In the genomic region with DNA sequence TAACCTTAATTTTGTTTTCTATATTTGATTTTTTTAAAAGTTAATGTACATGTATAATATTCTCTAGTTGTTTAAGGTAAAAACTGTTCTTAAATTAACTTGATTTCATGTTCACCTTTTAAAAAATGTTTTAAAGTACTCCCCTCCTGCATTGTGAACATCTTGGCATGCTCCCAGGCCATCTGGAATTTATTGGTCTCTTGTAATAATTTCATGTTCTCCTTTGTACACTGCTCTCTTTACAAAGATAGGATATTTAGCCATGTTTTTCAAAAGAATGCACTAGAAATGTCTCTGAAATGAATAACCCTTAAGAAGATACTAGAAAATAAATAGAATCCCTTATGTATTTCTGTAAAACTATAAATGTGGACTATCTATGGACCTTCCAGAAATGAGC, we compare ENCODE assay signal across 8 mouse cellular contexts. TPM values are rescaled to one million over a fixed set of nuclear protein-coding genes. Genes with fewer than 3 reads are reported as not detected.
DNase-seq lines count a peak whose midpoint lies in the region; ATAC-seq and TF ChIP-seq lines count a peak whose summit lies in the region.

No protein-coding gene starts in this region.

- no peak for ATAC-seq in hindbrain, embryonic 13.5 days (ENCODE audit: low FRiP score)
- no peak for ATAC-seq in embryonic facial prominence, embryonic 15.5 days (ENCODE audit: insufficient number of reproducible peaks, low FRiP score, low TSS enrichment, low read depth)
- no peak for ATAC-seq in limb, embryonic 12.5 days (ENCODE audit: insufficient number of reproducible peaks, insufficient read depth, low FRiP score, low TSS enrichment, low read depth)
- no peak for ATAC-seq in granulocyte monocyte progenitor cell, adult 5-6 weeks (replicated peaks; ENCODE audit: poor library complexity, severe bottlenecking)

- peaks cover 57% of the 10 kb centered on the region for H3K79me2 ChIP-seq in C2C12 (ENCODE audit: control insufficient read depth, insufficient read depth)

- H3K4me2 ChIP-seq in hindbrain, embryonic 13.5 days, result no peak overlapping the region
- peak overlapping the region; percentile 21; the same call in 1 of the 2 replicates for H3K4me2 ChIP-seq in embryonic facial prominence, embryonic 15.5 days (replicated peaks)
- H3K4me2 ChIP-seq in limb, embryonic 12.5 days, result peak overlapping the region; percentile 56

- H3K4me1 ChIP-seq in hindbrain, embryonic 10.5 days (replicated peaks), result no peaks in the 10 kb centered on the region
- no peaks in the 10 kb centered on the region for H3K4me1 ChIP-seq in hindbrain, embryonic 13.5 days (replicated peaks)
- H3K4me1 ChIP-seq in embryonic facial prominence, embryonic 15.5 days, result peaks cover 10% of the 10 kb centered on the region; the same call in 1 of the 2 replicates
- H3K4me1 ChIP-seq in limb, embryonic 12.5 days (replicated peaks), result peaks cover 18% of the 10 kb centered on the region
- peaks cover 3% of the 10 kb centered on the region for H3K4me1 ChIP-seq in midbrain, embryonic 10.5 days

- no peak for TF ChIP-seq CTCF in C2C12 (IDR thresholded peaks at IDR 0.05; ENCODE audit: control insufficient read depth, insufficient read depth, insufficient read length)

- peaks cover 46% of the 10 kb centered on the region for H3K79me3 ChIP-seq in C2C12 (ENCODE audit: low read depth)

- no peak overlapping the region for H3K9ac ChIP-seq in hindbrain, embryonic 13.5 days
- H3K9ac ChIP-seq in embryonic facial prominence, embryonic 15.5 days, result 0 out of 2 replicates have a peak overlapping the region, but pooled peaks have one; percentile 13
- H3K9ac ChIP-seq in limb, embryonic 12.5 days (replicated peaks), result peak overlapping the region; percentile 74

- DNase-seq in hindbrain, embryonic 10.5 days (ENCODE audit: low spot score), result no peak
- no peak for DNase-seq in natural killer cell, adult 2 months (ENCODE audit: low spot score in 2 of 2)
- DNase-seq in midbrain, embryonic 10.5 days (ENCODE audit: low spot score), result no peak

- peak overlapping the region; percentile 67; the same call in 1 of the 2 replicates for H3K27ac ChIP-seq in hindbrain, embryonic 10.5 days
- H3K27ac ChIP-seq in hindbrain, embryonic 13.5 days, result no peak overlapping the region
- H3K27ac ChIP-seq in embryonic facial prominence, embryonic 15.5 days (replicated peaks), result peak overlapping the region; percentile 97
- H3K27ac ChIP-seq in limb, embryonic 12.5 days, result peak overlapping the region; percentile 97
- no peak overlapping the region for H3K27ac ChIP-seq in midbrain, embryonic 10.5 days (replicated peaks)

- no peaks in the 10 kb centered on the region for H3K27me3 ChIP-seq in hindbrain, embryonic 10.5 days (ENCODE audit: insufficient read depth, poor library complexity, severe bottlenecking)
- H3K27me3 ChIP-seq in hindbrain, embryonic 13.5 days, result no peaks in the 10 kb centered on the region
- no peaks in the 10 kb centered on the region for H3K27me3 ChIP-seq in C2C12 (ENCODE audit: control insufficient read depth, insufficient read depth, insufficient read length)
- no peaks in the 10 kb centered on the region for H3K27me3 ChIP-seq in embryonic facial prominence, embryonic 15.5 days
- H3K27me3 ChIP-seq in limb, embryonic 12.5 days, result no peaks in the 10 kb centered on the region
- H3K27me3 ChIP-seq in midbrain, embryonic 10.5 days (ENCODE audit: low read depth, poor library complexity, severe bottlenecking), result no peaks in the 10 kb centered on the region

- peak overlapping the region; percentile 31 for H3K4me3 ChIP-seq in hindbrain, embryonic 10.5 days
- no peak overlapping the region for H3K4me3 ChIP-seq in hindbrain, embryonic 13.5 days
- peak overlapping the region; percentile 51 for H3K4me3 ChIP-seq in C2C12 (ENCODE audit: insufficient read depth, poor library complexity, severe bottlenecking)
- peak overlapping the region; percentile 56 for H3K4me3 ChIP-seq in embryonic facial prominence, embryonic 15.5 days (replicated peaks)
- peak overlapping the region; percentile 51 for H3K4me3 ChIP-seq in limb, embryonic 12.5 days (replicated peaks)
- H3K4me3 ChIP-seq in midbrain, embryonic 10.5 days, result no peak overlapping the region

- no peaks in the 10 kb centered on the region for H3K9me3 ChIP-seq in hindbrain, embryonic 10.5 days
- no peaks in the 10 kb centered on the region for H3K9me3 ChIP-seq in hindbrain, embryonic 13.5 days
- H3K9me3 ChIP-seq in embryonic facial prominence, embryonic 15.5 days (replicated peaks), result no peaks in the 10 kb centered on the region
- no peaks in the 10 kb centered on the region for H3K9me3 ChIP-seq in limb, embryonic 12.5 days
- no peaks in the 10 kb centered on the region for H3K9me3 ChIP-seq in midbrain, embryonic 10.5 days (replicated peaks)

- no peaks in the 10 kb centered on the region for H3K36me3 ChIP-seq in hindbrain, embryonic 10.5 days
- H3K36me3 ChIP-seq in hindbrain, embryonic 13.5 days, result no peaks in the 10 kb centered on the region
- H3K36me3 ChIP-seq in C2C12 (ENCODE audit: control insufficient read depth, insufficient read depth), result peaks cover 28% of the 10 kb centered on the region
- no peaks in the 10 kb centered on the region for H3K36me3 ChIP-seq in embryonic facial prominence, embryonic 15.5 days
- no peaks in the 10 kb centered on the region for H3K36me3 ChIP-seq in limb, embryonic 12.5 days
- no peaks in the 10 kb centered on the region for H3K36me3 ChIP-seq in midbrain, embryonic 10.5 days

- H3ac ChIP-seq in C2C12 (ENCODE audit: control insufficient read depth, insufficient read length, low read depth), result peak overlapping the region; percentile 18

TF ChIP-seq in C2C12, 6 proteins besides CTCF, POLR2A, EP300 and RAD21:
- TF ChIP-seq MYOG (IDR thresholded peaks at IDR 0.05; ENCODE audit: control insufficient read depth, extremely low read depth, insufficient read length) (no peak), CEBPB (IDR thresholded peaks at IDR 0.05; ENCODE audit: low read depth) (no peak), USF1 (IDR thresholded peaks at IDR 0.05; ENCODE audit: low read depth) (no peak), FOSL1 (IDR thresholded peaks at IDR 0.05; ENCODE audit: insufficient read depth, low read length, poor library complexity, severe bottlenecking) (no peak), MAX (IDR thresholded peaks at IDR 0.05) (no peak), MYOD1 (IDR thresholded peaks at IDR 0.05; ENCODE audit: control insufficient read depth, insufficient read length, low read depth) (no peak)

RNA-seq across cellular contexts. Expression of gene Col3a1, which starts 0.6 kb away (rescaled TPM):
- 366 and 385 TPM in 2 replicates for polyA plus RNA-seq in hindbrain, embryonic 10.5 days (2016; fragmentation: Nextera tagmentation; extraction: Ambion mirVana)
- 276 and 333 TPM in 2 replicates for polyA plus RNA-seq in hindbrain, embryonic 13.5 days (2015; fragmentation: Nextera tagmentation; extraction: Ambion mirVana)
- polyA plus RNA-seq in C2C12 (2012; fragmentation: generic; extraction: Trizol), result 210 TPM
- 2,793 and 3,179 TPM in 2 replicates for polyA plus RNA-seq in embryonic facial prominence, embryonic 15.5 days (2015; fragmentation: Nextera tagmentation; extraction: Ambion mirVana)
- polyA plus RNA-seq in limb, embryonic 12.5 days (2016; fragmentation: Nextera tagmentation; extraction: Ambion mirVana), result 864 and 890 TPM in 2 replicates
- not detected in 2 replicates for total RNA-seq in granulocyte monocyte progenitor cell, adult 5-6 weeks (2014; fragmentation: Nextera tagmentation)
- total RNA-seq in granulocyte monocyte progenitor cell, adult 5-6 weeks (2017), result not detected in 2 replicates
- polyA plus RNA-seq in midbrain, embryonic 10.5 days (2016; fragmentation: Nextera tagmentation; extraction: Ambion mirVana), result 368 and 487 TPM in 2 replicates

Comparison
In these comparisons a context has a peak if more than half of its experiments do, and no peak if none do; other contexts are left out.
1. H3K27ac ChIP-seq: peak in hindbrain, embryonic 10.5 days (single experiment), embryonic facial prominence, embryonic 15.5 days (single experiment) and limb, embryonic 12.5 days (single experiment); none in hindbrain, embryonic 13.5 days (single experiment) and midbrain, embryonic 10.5 days (single experiment).
2. H3K4me3 ChIP-seq: peak in hindbrain, embryonic 10.5 days (single experiment), C2C12 (single experiment), embryonic facial prominence, embryonic 15.5 days (single experiment) and limb, embryonic 12.5 days (single experiment); none in hindbrain, embryonic 13.5 days (single experiment) and midbrain, embryonic 10.5 days (single experiment).